Mouse (Mus musculus) G1E (cell line): ENCODE measurements at regions not wholly inside any gene's neighbourhood (a gene's known extent, or its start where the extent isn't known, plus 50 kb on each side); places are given as distances from the start of the nearest gene placed in this dataset.

Experiments used
- CTCF ChIP-seq: IDR thresholded peaks from 2 replicates; pipeline ENCODE4 v1.5.1; 2012; ENCODE audit warnings: low read depth, low read length, inconsistent platforms, mixed read lengths
- GATA1 ChIP-seq: IDR thresholded peaks from 2 replicates; pipeline ENCODE4 v1.6.1; 2012; ENCODE audit warnings: borderline replicate concordance, low read length, inconsistent platforms, mixed read lengths
- POLR2AphosphoS5 ChIP-seq: IDR thresholded peaks from 2 replicates; pipeline ENCODE4 v1.6.1; 2012; ENCODE audit warnings: low read depth, low read length, inconsistent platforms; ENCODE audit not compliant: insufficient replicate concordance
- TAL1 ChIP-seq: conservative IDR thresholded peaks from 2 replicates; pipeline ENCODE4 v1.6.1; 2012; ENCODE audit warnings: low read depth, low read length, inconsistent platforms, mixed read lengths

- TF ChIP-seq CTCF: no peak
- TF ChIP-seq TAL1: no peak
- no peak for TF ChIP-seq GATA1
- no peak for TF ChIP-seq POLR2AphosphoS5
These were observed 148.2 kb upstream of the Epha5 start for GRCm38 (mm10) chr5:84565311-84565946.
